Mouse (Mus musculus): Measurements from ENCODE around the gene Tnfrsf14.

- no peak for TF ChIP-seq CTCF (IDR thresholded peaks at IDR 0.05; ENCODE audit: low read depth)
- TF ChIP-seq EP300 (IDR thresholded peaks at IDR 0.05; ENCODE audit: low read depth) = no peak
Measured at GRCm38 (mm10) chr4:154922291-154922690, 6.1 kb downstream of the Tnfrsf14 start.
